Mouse (Mus musculus): ENCODE data around the gene Itch.

GRCm38 (mm10) chr2:155084546-155084945 is 48.8 kb upstream of the Itch start:
- TF ChIP-seq CTCF (IDR thresholded peaks at IDR 0.05; ENCODE audit: low read depth) (no peak), EP300 (optimal IDR thresholded peaks at IDR 0.05) (no peak)

Data from stomach, postnatal 0 days (tissue).